Mouse (Mus musculus): Measurements from ENCODE around the gene A030005L19Rik.
"Not testable (repeated sequence)": the region's sequence is repeated elsewhere in the genome, so short reads cannot be mapped to it uniquely, and the experiment has no call there.

GRCm38 (mm10) chr1:82946029-82946428 is 32.9 kb downstream of the A030005L19Rik start:
- not testable (repeated sequence) for TF ChIP-seq TAL1, GATA1 (IDR thresholded peaks at IDR 0.05; ENCODE audit: low read length)

All from erythroblast, embryonic 14.5 days (primary cell).